Mouse (Mus musculus) brain, embryonic 14.5 days (tissue): ENCODE measurements around the gene Bcl2. TPM values are rescaled to one million over a fixed set of nuclear protein-coding genes. Genes with fewer than 3 reads are reported as not detected.
A peak's percentile ranks its signal among the peaks of the same experiment; 100 is the strongest.

Experiments used
- DNase-seq: peaks from one replicate; pipeline ENCODE4 v3.0.0-alpha.2; 2011; ENCODE audit warnings: low read depth
- CTCF ChIP-seq: fragments of 200-500 bp; IDR thresholded peaks from 2 replicates; pipeline ENCODE4 v1.5.1; 2012; ENCODE audit warnings: inconsistent platforms, mild to moderate bottlenecking, moderate library complexity, borderline replicate concordance; ENCODE audit not compliant: insufficient read depth, insufficient read length; ENCODE audit errors: extremely low read depth
- POLR2A ChIP-seq: fragments of 200-500 bp; IDR thresholded peaks from 2 replicates; pipeline ENCODE4 v1.6.1; 2012; ENCODE audit warnings: mild to moderate bottlenecking, inconsistent platforms, borderline replicate concordance; ENCODE audit not compliant: poor library complexity, insufficient read depth, insufficient read length, severe bottlenecking; ENCODE audit errors: extremely low read depth
- polyA plus RNA-seq: library from polyadenylated mRNA; depleted of rRNA; stranded (reverse); fragments of >200 nt; gene quantifications from 2 replicates; pipeline ENCODE4 v1.2.3, GENCODE M21; 2012

The Bcl2 gene
- polyA plus RNA-seq, 1 experiment: 7.7 TPM

GRCm38 (mm10) chr1:106629931-106630682 lies 84.0 kb downstream of the Bcl2 start:
- TF ChIP-seq CTCF: no peak
- TF ChIP-seq POLR2A: no peak
- DNase-seq: peak; percentile 80

GRCm38 (mm10) chr1:106629470-106629830 lies 84.6 kb downstream of the Bcl2 start:
- TF ChIP-seq CTCF (no peak), POLR2A (no peak)
- peak; percentile 56 for DNase-seq

GRCm38 (mm10) chr1:106628718-106629469 lies 85.2 kb downstream of the Bcl2 start:
- DNase-seq: peak; percentile 60
- TF ChIP-seq POLR2A (no peak), CTCF (peak; percentile 64)

GRCm38 (mm10) chr1:106628279-106628678 lies 85.8 kb downstream of the Bcl2 start:
- no peak for TF ChIP-seq CTCF
- no peak for TF ChIP-seq POLR2A
- DNase-seq: no peak

GRCm38 (mm10) chr1:106627241-106627640 lies 86.8 kb downstream of the Bcl2 start:
- DNase-seq: no peak
- TF ChIP-seq POLR2A (no peak), CTCF (no peak)

GRCm38 (mm10) chr1:106620174-106620931 lies 93.7 kb downstream of the Bcl2 start:
- TF ChIP-seq CTCF (no peak), POLR2A (no peak)
- no peak for DNase-seq

GRCm38 (mm10) chr1:106618814-106619213 lies 95.3 kb downstream of the Bcl2 start:
- DNase-seq: no peak
- no peak for TF ChIP-seq POLR2A
- no peak for TF ChIP-seq CTCF

GRCm38 (mm10) chr1:106616955-106617354 lies 97.1 kb downstream of the Bcl2 start:
- DNase-seq: no peak
- TF ChIP-seq CTCF: no peak
- no peak for TF ChIP-seq POLR2A

GRCm38 (mm10) chr1:106613371-106613770 lies 100.7 kb downstream of the Bcl2 start:
- DNase-seq: no peak
- no peak for TF ChIP-seq POLR2A
- TF ChIP-seq CTCF: no peak

- TF ChIP-seq CTCF: no peak
- TF ChIP-seq POLR2A: no peak
- no peak for DNase-seq
Observed at GRCm38 (mm10) chr1:106612166-106613031, 101.7 kb downstream of the Bcl2 start.

- TF ChIP-seq POLR2A (no peak), CTCF (no peak)
- no peak for DNase-seq
Observed at GRCm38 (mm10) chr1:106611246-106611645, 102.8 kb downstream of the Bcl2 start.

- TF ChIP-seq CTCF (no peak), POLR2A (no peak)
- no peak for DNase-seq
Observed at GRCm38 (mm10) chr1:106608098-106608778, 105.8 kb downstream of the Bcl2 start.
